Mouse (Mus musculus): ENCODE measurements at regions not wholly inside any gene's neighbourhood (a gene's known extent, or its start where the extent isn't known, plus 50 kb on each side); places are given as distances from the start of the nearest gene placed in this dataset.

DNA sequence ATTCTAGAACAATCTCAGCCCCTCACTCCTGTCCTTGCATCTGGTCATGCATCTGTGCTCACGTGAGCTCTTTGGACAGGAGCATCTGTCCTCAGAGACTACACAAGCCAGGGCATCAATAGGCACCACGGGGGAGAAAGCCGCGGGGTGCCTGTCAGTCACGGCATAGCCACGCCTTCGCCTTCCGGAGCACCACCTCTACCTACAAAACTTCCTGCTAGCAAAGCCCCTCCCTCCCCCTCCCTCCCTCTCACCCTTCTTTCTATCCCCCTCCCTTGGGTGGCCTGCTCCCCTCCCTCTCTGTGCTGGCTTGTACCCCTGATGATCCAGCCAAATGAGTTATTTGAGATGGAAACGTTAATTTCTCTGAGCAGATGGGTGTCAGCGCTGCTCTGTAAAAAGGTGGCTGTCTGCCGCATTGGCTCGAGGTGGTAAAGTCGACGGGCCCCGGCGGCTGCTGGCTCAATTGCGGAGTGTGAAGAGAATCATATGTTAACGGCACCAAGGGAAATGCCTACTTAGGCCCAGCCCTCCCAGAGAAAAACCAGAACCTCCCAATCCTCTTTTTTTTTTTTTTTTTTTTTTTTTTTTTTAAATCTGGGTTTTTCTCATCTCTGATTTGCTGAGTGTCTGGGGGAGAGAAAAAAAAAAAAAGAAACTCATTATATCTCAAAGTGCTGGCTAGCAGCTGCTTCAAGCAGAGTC is 82.0 kb downstream of the 2410131K14Rik start:
- Histone ChIP-seq H3K9me3 (ENCODE audit: control insufficient read depth, low read length) (no peaks in the 10 kb centered on the region), H3K27ac (replicated peaks; ENCODE audit: low read depth, low read length) (peak overlapping the region; percentile 65), H3K4me2 (replicated peaks; ENCODE audit: low read depth, low read length, severe bottlenecking) (peak overlapping the region; percentile 53), H3K4me1 (ENCODE audit: control insufficient read depth, insufficient read depth, low read length) (peaks cover 34% of the 10 kb centered on the region), H3K4me3 (replicated peaks; ENCODE audit: low read length) (peak overlapping the region; percentile 28), H3K36me3 (ENCODE audit: control insufficient read depth, insufficient read depth, low read length) (no peaks in the 10 kb centered on the region), H3K9ac (ENCODE audit: low read depth, low read length, severe bottlenecking) (peak overlapping the region; percentile 28; the same call in 1 of the 2 replicates), H3K27me3 (ENCODE audit: control insufficient read depth, insufficient read depth, low read length) (no peaks in the 10 kb centered on the region)
- peak; percentile 41; the same call in 1 of the 2 replicates for ATAC-seq (ENCODE audit: low FRiP score, low read depth)
- no peak for TF ChIP-seq POLR2A (IDR thresholded peaks at IDR 0.05; ENCODE audit: borderline replicate concordance, extremely low read depth, insufficient read depth, insufficient read length)
- peak; percentile 72 for DNase-seq (ENCODE audit: low spot score)
- under 1% methylated on average over 18 of the region's 18 CpGs for WGBS

- no peak for TF ChIP-seq POLR2A (IDR thresholded peaks at IDR 0.05; ENCODE audit: borderline replicate concordance, extremely low read depth, insufficient read depth, insufficient read length)
- no peak overlapping the region for H3K9ac ChIP-seq (ENCODE audit: low read depth, low read length, severe bottlenecking)
- 2% methylated on average over 28 of the region's 28 CpGs for WGBS
- no peaks in the 10 kb centered on the region for H3K27me3 ChIP-seq (ENCODE audit: control insufficient read depth, insufficient read depth, low read length)
- peaks cover 33% of the 10 kb centered on the region for H3K4me1 ChIP-seq (ENCODE audit: control insufficient read depth, insufficient read depth, low read length)
- H3K27ac ChIP-seq (replicated peaks; ENCODE audit: low read depth, low read length), result 0 out of 2 replicates have a peak overlapping the region, but pooled peaks have one; percentile 19
- peak; percentile 89 for DNase-seq (ENCODE audit: low spot score)
- peak overlapping the region; percentile 53 for H3K4me2 ChIP-seq (replicated peaks; ENCODE audit: low read depth, low read length, severe bottlenecking)
- no peaks in the 10 kb centered on the region for H3K9me3 ChIP-seq (ENCODE audit: control insufficient read depth, low read length)
- no peak for ATAC-seq (ENCODE audit: low FRiP score, low read depth)
- peak overlapping the region; percentile 28 for H3K4me3 ChIP-seq (replicated peaks; ENCODE audit: low read length)
- no peaks in the 10 kb centered on the region for H3K36me3 ChIP-seq (ENCODE audit: control insufficient read depth, insufficient read depth, low read length)
Observed at GRCm38 (mm10) chr5:118327961-118328712, 83.1 kb downstream of the 2410131K14Rik start.

DNA sequence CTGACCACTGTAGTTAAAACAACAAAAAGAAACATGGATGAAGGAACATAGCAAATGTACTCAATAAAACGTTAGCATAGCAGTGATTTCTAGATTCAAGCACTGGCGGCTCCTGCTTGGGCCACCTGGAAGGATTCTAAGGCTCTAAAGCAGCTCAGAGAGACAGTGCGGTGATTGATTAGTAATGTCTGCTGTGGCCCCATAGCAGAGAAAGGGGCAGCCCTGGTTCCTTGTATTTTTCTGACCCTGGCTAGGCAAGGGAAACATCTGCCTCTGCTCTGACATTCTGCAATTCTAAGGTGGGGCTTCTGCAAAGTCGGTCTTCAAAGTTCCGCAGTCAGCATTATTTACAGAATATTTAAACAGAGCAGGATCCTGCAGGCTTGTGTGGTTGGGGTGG is 84.1 kb downstream of the 2410131K14Rik start:
- H3K4me3 ChIP-seq (replicated peaks; ENCODE audit: low read length), result no peak overlapping the region
- no peaks in the 10 kb centered on the region for H3K27me3 ChIP-seq (ENCODE audit: control insufficient read depth, insufficient read depth, low read length)
- H3K9me3 ChIP-seq (ENCODE audit: control insufficient read depth, low read length), result no peaks in the 10 kb centered on the region
- no peaks in the 10 kb centered on the region for H3K36me3 ChIP-seq (ENCODE audit: control insufficient read depth, insufficient read depth, low read length)
- no peak for DNase-seq (ENCODE audit: low spot score)
- WGBS, result 75% methylated on average over 5 of the region's 5 CpGs
- ATAC-seq (ENCODE audit: low FRiP score, low read depth), result no peak
- H3K4me1 ChIP-seq (ENCODE audit: control insufficient read depth, insufficient read depth, low read length), result peaks cover 33% of the 10 kb centered on the region
- no peak overlapping the region for H3K27ac ChIP-seq (replicated peaks; ENCODE audit: low read depth, low read length)
- no peak overlapping the region for H3K4me2 ChIP-seq (replicated peaks; ENCODE audit: low read depth, low read length, severe bottlenecking)
- no peak for TF ChIP-seq POLR2A (IDR thresholded peaks at IDR 0.05; ENCODE audit: borderline replicate concordance, extremely low read depth, insufficient read depth, insufficient read length)
- H3K9ac ChIP-seq (ENCODE audit: low read depth, low read length, severe bottlenecking), result no peak overlapping the region

- H3K4me1 ChIP-seq (ENCODE audit: control insufficient read depth, insufficient read depth, low read length), result peaks cover 33% of the 10 kb centered on the region
- H3K4me2 ChIP-seq (replicated peaks; ENCODE audit: low read depth, low read length, severe bottlenecking), result peak overlapping the region; percentile 88
- TF ChIP-seq POLR2A (IDR thresholded peaks at IDR 0.05; ENCODE audit: borderline replicate concordance, extremely low read depth, insufficient read depth, insufficient read length), result no peak
- no peaks in the 10 kb centered on the region for H3K36me3 ChIP-seq (ENCODE audit: control insufficient read depth, insufficient read depth, low read length)
- ATAC-seq (ENCODE audit: low FRiP score, low read depth) (no peak), DNase-seq (ENCODE audit: low spot score) (no peak)
- no peak overlapping the region for H3K27ac ChIP-seq (replicated peaks; ENCODE audit: low read depth, low read length)
- H3K27me3 ChIP-seq (ENCODE audit: control insufficient read depth, insufficient read depth, low read length), result no peaks in the 10 kb centered on the region
- no peaks in the 10 kb centered on the region for H3K9me3 ChIP-seq (ENCODE audit: control insufficient read depth, low read length)
- H3K9ac ChIP-seq (ENCODE audit: low read depth, low read length, severe bottlenecking), result peak overlapping the region; percentile 62; the same call in 1 of the 2 replicates
- 11% methylated on average over 14 of the region's 14 CpGs for WGBS
- peak overlapping the region; percentile 39 for H3K4me3 ChIP-seq (replicated peaks; ENCODE audit: low read length)
Observed at GRCm38 (mm10) chr5:118331286-118331607, 86.2 kb downstream of the 2410131K14Rik start.

GRCm38 (mm10) chr5:118331608-118332394 is 86.8 kb downstream of the 2410131K14Rik start:
- H3K9ac ChIP-seq (ENCODE audit: low read depth, low read length, severe bottlenecking), result peak overlapping the region; percentile 62
- H3K4me2 ChIP-seq (replicated peaks; ENCODE audit: low read depth, low read length, severe bottlenecking), result peak overlapping the region; percentile 88
- no peak for TF ChIP-seq POLR2A (IDR thresholded peaks at IDR 0.05; ENCODE audit: borderline replicate concordance, extremely low read depth, insufficient read depth, insufficient read length)
- H3K9me3 ChIP-seq (ENCODE audit: control insufficient read depth, low read length), result no peaks in the 10 kb centered on the region
- peak overlapping the region; percentile 83 for H3K27ac ChIP-seq (replicated peaks; ENCODE audit: low read depth, low read length)
- DNase-seq (ENCODE audit: low spot score) (peak; percentile 92), ATAC-seq (ENCODE audit: low FRiP score, low read depth) (peak; percentile 71)
- under 1% methylated on average over 32 of the region's 32 CpGs for WGBS
- peaks cover 30% of the 10 kb centered on the region for H3K4me1 ChIP-seq (ENCODE audit: control insufficient read depth, insufficient read depth, low read length)
- peak overlapping the region; percentile 39 for H3K4me3 ChIP-seq (replicated peaks; ENCODE audit: low read length)
- no peaks in the 10 kb centered on the region for H3K27me3 ChIP-seq (ENCODE audit: control insufficient read depth, insufficient read depth, low read length)
- no peaks in the 10 kb centered on the region for H3K36me3 ChIP-seq (ENCODE audit: control insufficient read depth, insufficient read depth, low read length)
